Mouse (Mus musculus) E14TG2a.4 (cell line): ENCODE measurements around the gene Gm17949.
A peak's percentile ranks its signal among the peaks of the same experiment; 100 is the strongest.

ENCODE experiments used
- H3K27me3 ChIP-seq: 2 replicates; pipeline ENCODE4 v1.6.1; 2014; ENCODE audit warnings: low read length, control low read depth; ENCODE audit not compliant: insufficient read depth
- H3K36me3 ChIP-seq: 2 replicates; pipeline ENCODE4 v1.6.1; 2014; ENCODE audit warnings: low read length, control low read depth; ENCODE audit not compliant: insufficient read depth
- H3K4me1 ChIP-seq: replicated peaks from 2 replicates; pipeline ENCODE4 v1.6.1; 2014; ENCODE audit warnings: low read depth, low read length, control low read depth
- H3K4me3 ChIP-seq: replicated peaks from 2 replicates; pipeline ENCODE4 v1.5.1; 2014; ENCODE audit warnings: mild to moderate bottlenecking, low read length
- H3K9me3 ChIP-seq: 2 replicates; pipeline ENCODE4 v1.6.1; 2014; ENCODE audit warnings: low read length, control low read depth
- CTCF ChIP-seq: conservative IDR thresholded peaks from 2 replicates; pipeline ENCODE4 v1.5.1; 2014; ENCODE audit warnings: low read length
- NANOG ChIP-seq: IDR thresholded peaks from 2 replicates; pipeline ENCODE4 v1.6.1; 2014; ENCODE audit warnings: borderline replicate concordance, low read length, mixed read lengths
- POU5F1 ChIP-seq: IDR thresholded peaks from 2 replicates; pipeline ENCODE4 v1.6.1; 2014; ENCODE audit warnings: low read length, borderline replicate concordance

Gene Gm17949

DNA sequence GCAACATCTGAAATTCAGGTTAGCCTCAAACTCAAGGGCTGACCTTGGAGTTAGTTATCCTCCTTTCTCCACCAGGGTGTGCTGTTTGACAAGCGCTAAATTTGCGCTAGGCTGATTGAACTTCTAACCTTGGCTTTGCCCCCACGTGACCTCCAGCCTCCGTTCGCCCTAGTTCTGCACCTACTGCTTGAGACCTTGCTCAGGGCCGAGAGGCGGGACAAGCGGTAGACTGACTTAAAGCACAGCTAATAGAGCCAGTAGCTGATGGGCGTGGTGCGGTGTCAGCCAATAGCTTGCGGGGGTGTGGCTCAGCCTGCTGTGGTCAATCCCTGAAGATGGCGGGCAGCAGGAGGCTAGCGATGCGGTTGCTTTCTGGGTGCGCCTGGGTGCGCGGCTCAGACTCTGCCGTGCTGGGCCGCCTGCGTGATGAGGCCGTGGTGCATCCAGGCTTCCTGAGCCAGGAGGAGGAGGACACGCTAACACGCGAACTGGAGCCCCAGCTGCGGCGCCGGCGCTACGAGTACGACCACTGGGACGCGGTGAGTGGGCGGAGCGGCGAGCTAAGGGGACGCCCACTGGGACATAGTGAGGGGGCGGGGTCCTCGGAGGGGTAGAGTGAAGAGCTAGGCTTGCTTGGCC, 14.1 kb upstream of the Gm17949 start, which contains the start of gene Alkbh7:
Alkbh7 (plus strand) TSS at position 311 of the 639 bp plus-strand sequence.
- TF ChIP-seq CTCF (peak; percentile 60), NANOG (no peak)
- Histone ChIP-seq H3K36me3 (peaks cover 87% of the 10 kb centered on the region), H3K27me3 (no peaks in the 10 kb centered on the region), H3K9me3 (no peaks in the 10 kb centered on the region), H3K4me3 (peak within 1 kb of the TSS; percentile 95), H3K4me1 (peaks cover 60% of the 10 kb centered on the region)

- peaks cover 53% of the 10 kb centered on the region for H3K4me1 ChIP-seq
- H3K9me3 ChIP-seq = no peaks in the 10 kb centered on the region
- H3K36me3 ChIP-seq = peaks cover 84% of the 10 kb centered on the region
- no peaks in the 10 kb centered on the region for H3K27me3 ChIP-seq
- TF ChIP-seq POU5F1 (no peak), NANOG (no peak), CTCF (no peak)
- no peak overlapping the region for H3K4me3 ChIP-seq
Measured at GRCm38 (mm10) chr17:56999414-56999813, 11.9 kb upstream of the Gm17949 start.

GRCm38 (mm10) chr17:56999968-57000609, 11.2 kb upstream of the Gm17949 start, which contains the start of gene Pspn:
Gene Pspn (minus strand): TSS chr17:57000018.
- no peak for TF ChIP-seq POU5F1
- no peak for TF ChIP-seq CTCF
- TF ChIP-seq NANOG = no peak
- no peaks in the 10 kb centered on the region for H3K9me3 ChIP-seq
- no peak within 1 kb of the TSS for H3K4me3 ChIP-seq
- H3K27me3 ChIP-seq = no peaks in the 10 kb centered on the region
- peaks cover 56% of the 10 kb centered on the region for H3K4me1 ChIP-seq
- H3K36me3 ChIP-seq = peaks cover 84% of the 10 kb centered on the region

DNA sequence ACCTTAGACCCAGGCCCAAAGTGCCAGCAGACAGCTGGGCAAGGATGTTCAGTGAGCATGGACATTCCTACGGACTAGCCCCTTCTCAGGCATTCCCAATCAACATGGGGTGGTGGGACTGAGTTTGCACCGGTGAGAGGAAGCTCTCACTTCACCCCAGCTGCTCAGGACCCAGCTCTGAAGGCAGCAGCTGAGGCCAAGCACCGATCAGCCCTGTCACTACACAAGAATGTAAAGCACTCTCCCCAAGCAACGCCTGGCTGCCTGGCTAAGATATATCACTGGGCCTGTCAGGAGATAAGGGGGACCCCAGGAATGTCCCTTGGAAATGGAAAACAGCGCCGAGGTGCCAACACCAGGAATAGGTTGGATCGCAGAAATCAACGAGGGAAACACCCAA, 10.0 kb upstream of the Gm17949 start:
- Histone ChIP-seq H3K4me3 (no peak overlapping the region), H3K4me1 (peaks cover 57% of the 10 kb centered on the region), H3K27me3 (no peaks in the 10 kb centered on the region), H3K9me3 (no peaks in the 10 kb centered on the region), H3K36me3 (peaks cover 84% of the 10 kb centered on the region)
- no peak for TF ChIP-seq POU5F1
- no peak for TF ChIP-seq NANOG
- TF ChIP-seq CTCF = no peak

GRCm38 (mm10) chr17:57003994-57004393, 7.3 kb upstream of the Gm17949 start:
- Histone ChIP-seq H3K27me3 (no peaks in the 10 kb centered on the region), H3K9me3 (no peaks in the 10 kb centered on the region), H3K36me3 (peaks cover 95% of the 10 kb centered on the region), H3K4me1 (peaks cover 63% of the 10 kb centered on the region), H3K4me3 (no peak overlapping the region)
- TF ChIP-seq CTCF = no peak
- no peak for TF ChIP-seq NANOG
- TF ChIP-seq POU5F1 = no peak

GRCm38 (mm10) chr17:57007137-57007905, 3.9 kb upstream of the Gm17949 start:
- Histone ChIP-seq H3K4me1 (peaks cover 71% of the 10 kb centered on the region), H3K9me3 (no peaks in the 10 kb centered on the region), H3K4me3 (peak overlapping the region; percentile 39), H3K27me3 (no peaks in the 10 kb centered on the region), H3K36me3 (peaks cover 74% of the 10 kb centered on the region)
- TF ChIP-seq CTCF (peak; percentile 30), NANOG (no peak)

GRCm38 (mm10) chr17:57010911-57011235, 396 bp upstream of the Gm17949 start:
- no peaks in the 10 kb centered on the region for H3K27me3 ChIP-seq
- no peak for TF ChIP-seq CTCF
- no peak for TF ChIP-seq POU5F1
- no peak for TF ChIP-seq NANOG
- H3K4me3 ChIP-seq = peak overlapping the region; percentile 95
- H3K4me1 ChIP-seq = peaks cover 51% of the 10 kb centered on the region
- H3K36me3 ChIP-seq = peaks cover 39% of the 10 kb centered on the region
- no peaks in the 10 kb centered on the region for H3K9me3 ChIP-seq

- Histone ChIP-seq H3K4me3 (peak overlapping the region; percentile 95), H3K36me3 (peaks cover 25% of the 10 kb centered on the region), H3K27me3 (no peaks in the 10 kb centered on the region), H3K9me3 (no peaks in the 10 kb centered on the region), H3K4me1 (peaks cover 42% of the 10 kb centered on the region)
- no peak for TF ChIP-seq NANOG
- TF ChIP-seq CTCF = no peak
- TF ChIP-seq POU5F1 = no peak
Measured at GRCm38 (mm10) chr17:57012245-57012795, 1.1 kb downstream of the Gm17949 start.
